26 mouse cellular contexts compared by ENCODE assay signal in the genomic region with DNA sequence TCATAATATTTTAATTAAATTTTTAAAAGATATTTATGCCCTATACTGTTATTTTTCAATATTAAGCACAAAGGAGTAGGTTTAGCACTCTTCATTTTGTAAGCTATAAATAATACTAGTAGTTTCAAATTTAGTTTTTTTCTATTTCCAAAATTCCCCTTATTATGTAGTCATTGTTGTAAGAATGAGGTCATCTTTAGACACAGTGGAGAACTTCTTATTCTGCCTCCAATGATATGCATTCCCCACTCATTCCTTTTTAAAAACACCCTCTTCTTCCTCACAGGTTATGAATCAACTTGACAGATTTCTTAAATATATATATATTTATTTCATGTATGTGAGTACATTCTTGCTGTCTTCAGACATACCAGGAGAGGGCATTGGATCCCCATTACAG. TPM values are rescaled to one million over a fixed set of nuclear protein-coding genes. Genes with fewer than 3 reads are reported as not detected.
DNase-seq lines count a peak whose midpoint lies in the region; ATAC-seq and TF ChIP-seq lines count a peak whose summit lies in the region.
"Had no signal": no experiment of that assay in that cellular context is flagged by ENCODE, and none has a peak within 500 bp of the region (broad histone marks: within the 10 kb centered on the region; RNA-seq: fewer than 3 reads in every experiment).

No protein-coding gene starts in this region.

- TF ChIP-seq POLR2A in liver, adult 2 months (IDR thresholded peaks at IDR 0.05; ENCODE audit: extremely low read depth, insufficient read depth, low read length) = no peak

- no peaks in the 10 kb centered on the region for H3K79me2 ChIP-seq in liver, adult 2 months (ENCODE audit: control insufficient read depth, insufficient read depth, low read length)

- no peak overlapping the region for H3K9ac ChIP-seq in liver, adult 2 months (ENCODE audit: low read depth, low read length)
- H3K9ac ChIP-seq in forebrain, embryonic 11.5 days (ENCODE audit: low read length) = no peak overlapping the region
- H3K9ac ChIP-seq: forebrain, embryonic 15.5 days; heart, embryonic 15.5 days; hindbrain, embryonic 12.5 days; limb, embryonic 15.5 days; liver, embryonic 15.5 days; lung, embryonic 14.5 days; neural tube, embryonic 13.5 days had no signal

- no peak overlapping the region for H3K4me2 ChIP-seq in forebrain, embryonic 11.5 days (ENCODE audit: low read depth, low read length, severe bottlenecking)
- H3K4me2 ChIP-seq: forebrain, embryonic 15.5 days; heart, embryonic 15.5 days; hindbrain, embryonic 12.5 days; limb, embryonic 15.5 days; liver, embryonic 15.5 days; lung, embryonic 14.5 days; midbrain, embryonic 11.5 days; neural tube, embryonic 13.5 days had no signal

- no peaks in the 10 kb centered on the region for H3K36me3 ChIP-seq in liver, adult 2 months (ENCODE audit: control insufficient read depth, insufficient read depth, low read length)
- no peaks in the 10 kb centered on the region for H3K36me3 ChIP-seq in forebrain, embryonic 11.5 days (ENCODE audit: control insufficient read depth, insufficient read depth, low read length)
- H3K36me3 ChIP-seq in forebrain, embryonic 10.5 days (replicated peaks) = no peaks in the 10 kb centered on the region
- H3K36me3 ChIP-seq: forebrain, embryonic 15.5 days; heart, embryonic 10.5 days; heart, embryonic 15.5 days; hindbrain, embryonic 12.5 days; limb, embryonic 10.5 days; limb, embryonic 15.5 days; liver, embryonic 15.5 days; neural tube, embryonic 13.5 days had no signal

- H3K9me3 ChIP-seq in forebrain, embryonic 11.5 days (ENCODE audit: control insufficient read depth, low read length) = no peaks in the 10 kb centered on the region
- H3K9me3 ChIP-seq in forebrain, embryonic 10.5 days = 0 out of 2 replicates have a peak, but pooled peaks cover 3% of the 10 kb centered on the region
- H3K9me3 ChIP-seq: forebrain, embryonic 15.5 days; heart, embryonic 10.5 days; heart, embryonic 15.5 days; hindbrain, embryonic 12.5 days; limb, embryonic 10.5 days; limb, embryonic 15.5 days; liver, embryonic 15.5 days; neural tube, embryonic 13.5 days had no signal

- no peak overlapping the region for H3K4me3 ChIP-seq in liver, adult 2 months (ENCODE audit: insufficient read depth, low read depth, low read length)
- H3K4me3 ChIP-seq in forebrain, embryonic 11.5 days (ENCODE audit: low read depth, low read length) = no peak overlapping the region
- H3K4me3 ChIP-seq in forebrain, embryonic 10.5 days = no peak overlapping the region
- H3K4me3 ChIP-seq: forebrain, embryonic 15.5 days; heart, embryonic 10.5 days; heart, embryonic 15.5 days; hindbrain, embryonic 12.5 days; limb, embryonic 10.5 days; limb, embryonic 15.5 days; liver, embryonic 15.5 days; neural tube, embryonic 13.5 days had no signal

- peak; percentile 60 for ATAC-seq in CD4-positive, CD25-positive, alpha-beta regulatory T cell, adult 4 months
- peak; percentile 58 for ATAC-seq in activated CD4-positive, CD25-positive, alpha-beta regulatory T cell, adult 4 months
- ATAC-seq in forebrain, embryonic 11.5 days (replicated peaks; ENCODE audit: low FRiP score) = no peak
- ATAC-seq: forebrain, embryonic 15.5 days; hindbrain, postnatal 0 days had no signal

- H3K27ac ChIP-seq in liver, adult 2 months (replicated peaks; ENCODE audit: insufficient read depth, low read depth, low read length) = no peak overlapping the region
- H3K27ac ChIP-seq in forebrain, embryonic 11.5 days (ENCODE audit: low read depth, low read length) = no peak overlapping the region
- H3K27ac ChIP-seq in forebrain, embryonic 10.5 days = no peak overlapping the region
- H3K27ac ChIP-seq: forebrain, embryonic 15.5 days; heart, embryonic 10.5 days; heart, embryonic 15.5 days; hindbrain, embryonic 12.5 days; hindbrain, postnatal 0 days; kidney, postnatal 0 days; limb, embryonic 10.5 days; limb, embryonic 15.5 days; liver, embryonic 15.5 days; neural tube, embryonic 13.5 days had no signal

- DNase-seq in liver, adult 2 months (ENCODE audit: extremely low read depth, low read depth, low spot score) = peak; percentile 15
- DNase-seq in liver = no peak
- DNase-seq in forebrain, embryonic 11.5 days (ENCODE audit: low spot score) = no peak
- no peak for DNase-seq in forebrain, embryonic 10.5 days (ENCODE audit: extremely low spot score, low spot score)
- DNase-seq: adrenal gland, postnatal 14 days; cerebellum, adult 11 months; cerebellum, adult 9-10 months; cerebellum, postnatal 36 days; kidney, adult 18-20 months; kidney, postnatal 4 days; layer of hippocampus, adult 9-11 months; lung, embryonic 14.5 days; right cerebral cortex, postnatal 4 days had no signal

- H3K4me1 ChIP-seq in liver, adult 2 months (ENCODE audit: control insufficient read depth, insufficient read depth, low read length) = no peaks in the 10 kb centered on the region
- no peaks in the 10 kb centered on the region for H3K4me1 ChIP-seq in forebrain, embryonic 11.5 days (replicated peaks; ENCODE audit: control insufficient read depth, insufficient read depth, low read length)
- H3K4me1 ChIP-seq in forebrain, embryonic 10.5 days = no peaks in the 10 kb centered on the region
- H3K4me1 ChIP-seq: forebrain, embryonic 15.5 days; heart, embryonic 10.5 days; heart, embryonic 15.5 days; hindbrain, embryonic 12.5 days; limb, embryonic 10.5 days; limb, embryonic 15.5 days; liver, embryonic 15.5 days; neural tube, embryonic 13.5 days had no signal

- no peak for TF ChIP-seq CTCF in liver, adult 2 months (IDR thresholded peaks at IDR 0.05; ENCODE audit: low read depth, low read length)

- no peaks in the 10 kb centered on the region for H3K27me3 ChIP-seq in liver, adult 2 months (ENCODE audit: control insufficient read depth, insufficient read depth, low read length)
- no peaks in the 10 kb centered on the region for H3K27me3 ChIP-seq in forebrain, embryonic 11.5 days (ENCODE audit: control insufficient read depth, insufficient read depth, low read length)
- H3K27me3 ChIP-seq in forebrain, embryonic 10.5 days (ENCODE audit: poor library complexity, severe bottlenecking) = no peaks in the 10 kb centered on the region
- H3K27me3 ChIP-seq: forebrain, embryonic 15.5 days; heart, embryonic 15.5 days; hindbrain, embryonic 12.5 days; limb, embryonic 15.5 days; liver, embryonic 15.5 days; neural tube, embryonic 13.5 days had no signal

RNA-seq across cellular contexts. Expression of gene Mdfic, which starts 49.1 kb away (rescaled TPM):
- 14.5 and 14.8 TPM in 2 replicates for total RNA-seq in liver, adult 2 months (2014; rRNA removed)
- 6.4 and 7.1 TPM in 2 replicates for polyA plus RNA-seq in liver, adult 2 months (2012; rRNA removed)
- 10 to 100 TPM; 16.0 to 24.9 TPM for polyA plus RNA-seq in CD4-positive, CD25-positive, alpha-beta regulatory T cell, adult 4 months (2017; shearing (Covaris generic))
- 10 to 100 TPM; 16.2 to 20.8 TPM for polyA plus RNA-seq in activated CD4-positive, CD25-positive, alpha-beta regulatory T cell, adult 4 months (2017; shearing (Covaris generic))
- polyA plus RNA-seq in forebrain, embryonic 11.5 days (2014; fragmentation: Nextera tagmentation; extraction: Ambion mirVana) = 5.4 and 5.7 TPM in 2 replicates
- polyA plus RNA-seq in forebrain, embryonic 10.5 days (2016; fragmentation: Nextera tagmentation; extraction: Ambion mirVana) = 3.3 TPM in 2 replicates
